Mouse (Mus musculus): ENCODE results near the gene Tsga10. TPM values are rescaled to one million over a fixed set of nuclear protein-coding genes. Genes with fewer than 3 reads are reported as not detected.

Gene Tsga10
- polyA plus RNA-seq, 1 experiment: 14.9 TPM

DNA sequence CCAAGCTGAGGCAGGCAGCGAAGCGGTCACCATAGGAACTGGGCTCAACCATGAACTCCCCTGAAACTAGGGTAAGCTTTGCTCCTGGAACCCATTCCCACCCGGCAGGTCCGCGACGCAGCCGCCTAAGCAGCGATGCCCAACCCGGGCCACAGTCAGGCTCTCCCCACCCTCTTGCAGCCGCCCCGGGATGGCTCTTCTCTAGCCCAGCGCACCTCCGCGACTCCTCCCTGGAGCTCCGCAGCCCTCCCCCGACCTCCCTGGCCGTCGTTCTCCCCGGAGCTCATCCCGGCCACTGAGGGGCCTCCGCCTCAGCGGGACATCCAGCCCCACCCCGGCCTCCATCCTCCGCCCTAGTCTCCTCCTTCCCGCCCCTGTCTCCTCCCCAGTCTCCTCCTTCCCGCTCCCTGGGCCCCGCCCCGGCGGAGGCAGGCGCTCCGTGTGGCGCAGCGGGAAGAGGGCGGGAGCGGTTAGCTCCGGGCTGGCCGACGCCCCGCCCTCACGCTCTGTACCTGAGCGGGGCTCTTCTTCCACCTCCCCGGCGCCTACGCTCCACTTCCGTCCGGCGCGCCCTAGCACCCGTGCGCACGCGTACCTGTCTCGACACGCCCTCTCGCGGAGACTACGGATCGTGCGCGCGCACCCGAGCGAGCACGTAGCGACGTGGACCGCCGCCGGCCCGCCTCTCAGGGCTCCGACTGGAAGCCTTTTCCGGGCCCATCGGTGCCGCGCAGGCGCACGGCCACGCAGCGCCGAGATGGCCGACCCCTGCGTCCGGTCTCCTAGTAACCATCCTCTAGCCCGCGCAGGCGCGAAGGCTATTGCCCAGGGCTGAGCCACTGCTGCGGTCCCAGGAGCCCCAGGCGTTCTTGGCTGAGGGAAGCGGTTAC is 1.5 kb downstream of the Tsga10 start:
- DNase-seq (ENCODE audit: extremely low spot score in 1 of 2, low spot score in 1 of 2): peak; percentile 99 to 100

- DNase-seq (ENCODE audit: extremely low spot score in 1 of 2, low spot score in 1 of 2): no peak
Observed at GRCm38 (mm10) chr1:37850696-37851095, 15.5 kb downstream of the Tsga10 start.

- DNase-seq (ENCODE audit: extremely low spot score in 1 of 2, low spot score in 1 of 2): no peak
Observed at GRCm38 (mm10) chr1:37846878-37847277, 19.4 kb downstream of the Tsga10 start.

DNA sequence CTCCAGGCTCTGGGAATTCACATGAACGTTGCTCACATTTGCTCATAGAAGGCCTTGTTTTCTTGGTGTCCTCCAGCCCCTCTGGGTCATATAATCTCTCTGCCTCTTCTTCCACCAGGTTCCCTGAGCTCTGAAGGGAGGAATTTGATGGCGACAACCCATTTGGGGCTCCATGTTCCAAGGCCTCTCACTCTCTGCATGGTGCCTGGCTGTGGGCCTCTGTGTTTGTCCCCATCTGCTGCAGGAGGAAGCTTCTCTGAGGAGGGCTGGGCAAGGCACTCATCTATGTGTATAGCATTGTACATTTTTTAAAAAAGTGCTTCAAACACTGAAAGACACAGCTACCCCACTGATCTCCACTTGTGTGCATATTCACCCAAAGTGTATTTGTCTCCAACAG is 34.5 kb downstream of the Tsga10 start:
- DNase-seq (ENCODE audit: extremely low spot score in 1 of 2, low spot score in 1 of 2): no peak

- DNase-seq (ENCODE audit: extremely low spot score in 1 of 2, low spot score in 1 of 2): peak in 1 of 2 experiments; percentile 54
Observed at GRCm38 (mm10) chr1:37802291-37802690, 63.9 kb downstream of the Tsga10 start.

DNA sequence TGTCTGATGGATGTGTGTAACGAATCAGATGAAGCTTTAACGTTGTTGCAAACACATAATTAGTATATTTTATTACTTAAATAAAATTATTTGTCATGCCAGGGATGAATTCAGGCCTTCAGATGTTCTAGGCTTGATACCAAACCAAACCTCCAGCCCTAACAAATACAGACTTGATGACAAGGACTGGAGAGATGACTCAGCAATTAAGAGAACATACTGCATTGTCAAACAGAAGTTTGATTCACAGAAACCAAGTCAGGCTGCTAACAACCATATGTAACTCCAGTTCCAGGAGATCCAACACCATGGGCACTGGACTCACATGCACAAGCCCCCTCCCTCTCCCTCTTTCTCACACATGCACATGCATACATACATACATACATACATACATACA is 65.9 kb downstream of the Tsga10 start:
- no peak for DNase-seq (ENCODE audit: extremely low spot score in 1 of 2, low spot score in 1 of 2)

DNA sequence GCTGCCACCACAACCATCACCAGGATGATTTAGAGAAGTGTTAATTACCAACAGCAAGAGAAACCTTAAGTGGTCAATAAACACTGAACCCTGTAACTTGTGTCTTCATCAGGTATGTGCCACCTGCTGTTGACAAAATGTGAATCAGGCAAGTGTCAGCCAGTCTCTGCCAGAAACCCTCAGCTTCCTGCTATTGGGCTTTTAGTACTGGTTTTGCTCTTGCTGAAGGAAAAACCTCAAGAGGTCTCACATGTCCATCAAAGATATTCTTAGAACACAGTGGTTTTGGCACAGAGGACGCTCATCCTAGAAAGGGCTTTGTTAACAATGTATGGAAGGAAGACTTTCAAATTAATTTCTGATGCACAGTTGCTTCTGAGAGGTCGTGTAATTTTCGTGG is 66.7 kb downstream of the Tsga10 start:
- DNase-seq (ENCODE audit: extremely low spot score in 1 of 2, low spot score in 1 of 2): no peak

- peak in 1 of 2 experiments; percentile 24 for DNase-seq (ENCODE audit: extremely low spot score in 1 of 2, low spot score in 1 of 2)
Observed at GRCm38 (mm10) chr1:37759407-37759806, 106.8 kb downstream of the Tsga10 start.

- DNase-seq (ENCODE audit: extremely low spot score in 1 of 2, low spot score in 1 of 2): peak in 1 of 2 experiments; percentile 48
Observed at GRCm38 (mm10) chr1:37744650-37745259, 121.5 kb downstream of the Tsga10 start.

GRCm38 (mm10) chr1:37742602-37743270 is 123.5 kb downstream of the Tsga10 start:
- no peak for DNase-seq (ENCODE audit: extremely low spot score in 1 of 2, low spot score in 1 of 2)

- no peak for DNase-seq (ENCODE audit: extremely low spot score in 1 of 2, low spot score in 1 of 2)
Observed at GRCm38 (mm10) chr1:37742126-37742525, 124.1 kb downstream of the Tsga10 start.

- no peak for DNase-seq (ENCODE audit: extremely low spot score in 1 of 2, low spot score in 1 of 2)
Observed at GRCm38 (mm10) chr1:37740161-37740802, 125.9 kb downstream of the Tsga10 start.

DNA sequence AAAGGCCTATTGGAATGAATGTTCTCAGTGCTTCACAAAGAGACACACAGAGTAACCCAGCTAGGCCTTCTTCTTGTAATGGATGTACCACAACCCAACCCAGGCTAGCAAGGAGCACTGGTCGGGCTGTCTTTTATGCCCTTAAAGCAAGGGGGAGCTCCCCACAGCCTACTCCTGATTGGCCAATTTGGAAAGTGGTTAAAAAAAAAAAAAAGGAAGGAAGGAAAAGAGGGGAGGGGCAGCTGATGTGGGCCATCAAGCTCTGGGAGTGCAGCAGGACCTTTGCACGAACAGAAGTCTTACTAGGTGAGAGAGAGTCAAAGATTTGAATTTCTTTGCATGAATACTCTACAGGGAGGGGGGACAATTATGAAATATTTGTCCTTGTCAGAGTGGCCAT is 127.3 kb downstream of the Tsga10 start:
- no peak for DNase-seq (ENCODE audit: extremely low spot score in 1 of 2, low spot score in 1 of 2)

- DNase-seq (ENCODE audit: extremely low spot score in 1 of 2, low spot score in 1 of 2): no peak
Observed at GRCm38 (mm10) chr1:37737045-37737444, 129.2 kb downstream of the Tsga10 start.

DNA sequence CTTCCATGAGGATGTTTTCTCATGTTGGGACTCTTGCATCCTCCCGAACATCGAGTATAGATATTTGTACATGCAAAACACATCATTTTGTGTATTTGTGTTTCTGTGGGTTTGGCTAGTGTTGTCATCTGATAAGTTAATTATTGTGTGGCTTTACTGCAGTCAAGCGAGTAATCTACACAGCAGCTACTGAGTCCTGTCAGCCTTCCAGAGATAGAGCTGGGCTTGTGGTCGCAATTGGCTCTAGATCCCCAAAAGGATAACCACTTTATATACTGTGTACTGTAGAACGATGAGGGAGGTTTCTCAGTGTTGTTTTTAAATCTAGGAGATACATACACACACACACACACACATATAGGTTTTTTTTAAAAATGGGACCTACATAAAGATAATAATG is 130.3 kb downstream of the Tsga10 start:
- no peak for DNase-seq (ENCODE audit: extremely low spot score in 1 of 2, low spot score in 1 of 2)

DNA sequence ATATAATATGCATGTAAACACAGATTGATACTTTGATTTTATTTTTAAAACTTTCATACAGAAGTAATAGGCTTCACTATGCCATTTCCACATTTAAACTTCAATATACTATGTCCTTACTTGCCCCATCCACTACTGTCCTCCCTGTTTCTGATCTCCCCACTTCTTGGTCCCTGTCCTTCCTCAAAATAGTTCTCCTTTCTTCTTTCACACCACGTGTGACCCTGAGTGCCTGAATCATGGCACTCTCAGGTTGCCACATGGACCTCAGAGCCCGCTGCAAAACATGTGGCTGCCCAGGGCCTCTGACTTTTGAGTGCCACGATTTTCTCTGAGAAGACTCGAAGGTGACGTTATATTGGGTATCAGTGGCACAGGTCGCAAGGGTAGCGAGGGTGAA is 131.4 kb downstream of the Tsga10 start:
- DNase-seq (ENCODE audit: extremely low spot score in 1 of 2, low spot score in 1 of 2): no peak

- peak in 1 of 2 experiments; percentile 60 for DNase-seq (ENCODE audit: extremely low spot score in 1 of 2, low spot score in 1 of 2)
Observed at GRCm38 (mm10) chr1:37729353-37729752, 136.9 kb downstream of the Tsga10 start.

DNA sequence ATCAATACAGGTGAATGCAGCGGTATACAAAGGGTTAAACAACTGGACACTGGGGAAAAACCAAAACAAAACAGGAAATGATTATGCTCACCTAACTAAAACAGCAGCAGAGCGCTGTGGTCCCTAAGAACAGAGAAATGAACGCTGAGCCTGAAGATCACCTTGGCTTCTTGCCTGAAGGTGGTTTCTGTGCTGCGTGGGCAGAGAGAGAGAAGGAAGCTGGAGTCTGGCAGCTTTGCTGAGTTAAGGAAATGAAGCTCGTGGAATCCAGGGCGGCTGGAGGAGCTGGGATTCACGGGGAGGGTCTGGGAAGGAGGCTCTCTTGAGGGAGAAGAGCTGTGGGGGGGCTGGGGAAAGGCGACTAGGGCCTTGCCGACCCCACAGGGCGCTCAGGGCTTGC is 138.2 kb downstream of the Tsga10 start:
- peak in 1 of 2 experiments; percentile 85 for DNase-seq (ENCODE audit: extremely low spot score in 1 of 2, low spot score in 1 of 2)

- peak in 1 of 2 experiments; percentile 65 for DNase-seq (ENCODE audit: extremely low spot score in 1 of 2, low spot score in 1 of 2)
Observed at GRCm38 (mm10) chr1:37727186-37727585, 139.0 kb downstream of the Tsga10 start.

DNA sequence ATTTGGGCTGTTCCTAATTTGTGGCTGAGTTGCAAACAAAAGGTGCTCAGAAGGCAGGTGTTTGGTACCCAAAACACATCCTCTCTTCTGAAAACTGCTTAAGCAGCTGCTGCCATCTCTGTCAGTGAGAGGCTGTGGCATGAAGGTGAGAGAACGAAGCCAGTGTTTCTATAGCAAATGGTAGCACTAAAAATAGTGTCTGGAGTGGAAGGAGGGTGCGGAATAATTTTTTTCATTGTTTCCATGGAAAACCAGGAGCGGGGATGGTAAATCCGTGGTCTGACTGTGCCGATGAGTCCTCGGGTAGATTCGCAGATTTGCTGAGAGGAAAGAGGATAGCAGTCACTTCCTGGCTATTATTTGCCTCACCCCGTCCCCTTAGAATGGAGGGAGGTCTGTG is 139.8 kb downstream of the Tsga10 start:
- DNase-seq (ENCODE audit: extremely low spot score in 1 of 2, low spot score in 1 of 2): peak; percentile 70 to 74

- DNase-seq (ENCODE audit: extremely low spot score in 1 of 2, low spot score in 1 of 2): peak; percentile 91 to 92
Observed at GRCm38 (mm10) chr1:37725880-37726279, 140.3 kb downstream of the Tsga10 start.
